Mouse (Mus musculus) cerebellum, adult 2 months (tissue): ENCODE results near the gene Hrh1. TPM values are rescaled to one million over a fixed set of nuclear protein-coding genes. Genes with fewer than 3 reads are reported as not detected.

Experiments
- DNase-seq, 2 experiments: peaks; one replicate each; pipeline ENCODE4 v3.0.0; 2021
- H3K27ac ChIP-seq: fragments of 200-500 bp; 2 replicates; pipeline ENCODE4 v1.5.1; 2012; ENCODE audit warnings: low read length, control low read depth, inconsistent platforms; ENCODE audit not compliant: insufficient read depth
- H3K27me3 ChIP-seq: fragments of 200-500 bp; 2 replicates; pipeline ENCODE4 v1.6.1; 2012; ENCODE audit warnings: inconsistent platforms, mild to moderate bottlenecking, low read length, moderate library complexity; ENCODE audit not compliant: control insufficient read depth, insufficient read depth
- H3K4me1 ChIP-seq: fragments of 200-500 bp; 2 replicates; pipeline ENCODE4 v1.6.1; 2011; ENCODE audit warnings: low read length; ENCODE audit not compliant: control insufficient read depth, insufficient read depth
- H3K4me3 ChIP-seq: fragments of 200-500 bp; replicated peaks from 2 replicates; pipeline ENCODE3; 2011; ENCODE audit warnings: mild to moderate bottlenecking, low read depth, low read length, control low read depth; ENCODE audit not compliant: insufficient read depth
- CTCF ChIP-seq: fragments of 200-500 bp; IDR thresholded peaks from 2 replicates; pipeline ENCODE4 v1.5.1; 2011; ENCODE audit warnings: low read depth, mild to moderate bottlenecking, control low read depth, low read length, moderate library complexity, borderline replicate concordance; ENCODE audit not compliant: insufficient read depth
- POLR2A ChIP-seq: fragments of 200-500 bp; IDR thresholded peaks from 2 replicates; pipeline ENCODE4 v1.6.1; 2011; ENCODE audit warnings: low read length, control low read depth, borderline replicate concordance; ENCODE audit not compliant: insufficient read depth
- WGBS: fragments of 180-500 bp; shearing (Covaris S2); methylation state at CpG from one replicate; pipeline ENCODE4 v1.1.7; 2018; 5-methylcytosine and 5-hydroxymethylcytosine counted together
- polyA plus RNA-seq: library from polyadenylated mRNA; depleted of rRNA; stranded (reverse); fragments of >200 nt; gene quantifications from 2 replicates; pipeline ENCODE4 v1.2.3, GENCODE M21; 2012

Hrh1 gene
- polyA plus RNA-seq, 1 experiment: 8.1 TPM

DNA sequence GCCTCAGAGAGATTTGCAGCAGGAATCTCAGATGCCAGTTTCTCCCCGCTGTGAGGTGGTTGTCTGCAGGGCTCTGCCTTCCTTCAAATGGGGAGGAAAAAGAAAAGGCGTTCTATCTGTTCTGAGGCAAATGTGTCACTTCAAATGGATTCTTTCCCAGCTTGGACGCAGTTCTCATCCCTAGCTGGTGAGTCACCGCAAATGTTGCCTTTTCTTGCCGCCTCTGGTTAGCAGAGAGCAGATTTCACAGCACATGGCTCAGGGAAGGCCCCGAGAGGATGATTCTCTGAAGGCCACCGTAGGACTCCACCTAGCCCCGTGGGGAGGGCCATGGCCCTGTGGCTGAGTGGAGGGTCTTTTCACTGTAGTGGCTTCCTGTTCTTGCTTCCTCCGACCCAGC is 51.2 kb downstream of the Hrh1 start:
- TF ChIP-seq POLR2A: no peak
- no peak for TF ChIP-seq CTCF
- 62% methylated on average over 9 of the region's 9 CpGs for WGBS
- Histone ChIP-seq H3K27me3 (no peaks in the 10 kb centered on the region), H3K4me3 (no peak overlapping the region), H3K27ac (no peak overlapping the region), H3K4me1 (no peaks in the 10 kb centered on the region)
- no peak for DNase-seq

DNA sequence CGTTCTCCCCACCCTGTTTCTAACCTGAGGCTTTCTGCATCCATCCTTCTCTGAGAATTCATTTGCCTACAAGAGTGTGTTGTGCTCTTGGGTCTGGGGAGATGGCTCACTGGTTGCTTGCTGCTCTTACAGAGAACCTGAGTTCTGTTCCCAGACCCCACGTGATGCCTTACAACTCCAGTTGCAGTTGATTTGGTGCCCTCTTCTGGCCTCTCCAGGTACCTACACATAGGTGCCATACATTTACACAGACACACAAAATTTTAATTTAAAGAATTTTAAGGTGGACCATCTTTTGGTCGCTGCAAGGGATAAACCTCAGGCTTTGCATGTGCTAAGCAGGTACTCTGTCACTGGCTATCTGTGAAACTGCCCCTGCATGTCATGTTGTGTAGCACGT is 57.5 kb downstream of the Hrh1 start:
- H3K4me1 ChIP-seq: no peaks in the 10 kb centered on the region
- TF ChIP-seq CTCF (no peak), POLR2A (no peak)
- H3K4me3 ChIP-seq: no peak overlapping the region
- 95% methylated on average over 4 of the region's 4 CpGs for WGBS
- no peak for DNase-seq
- H3K27ac ChIP-seq: no peak overlapping the region
- no peaks in the 10 kb centered on the region for H3K27me3 ChIP-seq

DNA sequence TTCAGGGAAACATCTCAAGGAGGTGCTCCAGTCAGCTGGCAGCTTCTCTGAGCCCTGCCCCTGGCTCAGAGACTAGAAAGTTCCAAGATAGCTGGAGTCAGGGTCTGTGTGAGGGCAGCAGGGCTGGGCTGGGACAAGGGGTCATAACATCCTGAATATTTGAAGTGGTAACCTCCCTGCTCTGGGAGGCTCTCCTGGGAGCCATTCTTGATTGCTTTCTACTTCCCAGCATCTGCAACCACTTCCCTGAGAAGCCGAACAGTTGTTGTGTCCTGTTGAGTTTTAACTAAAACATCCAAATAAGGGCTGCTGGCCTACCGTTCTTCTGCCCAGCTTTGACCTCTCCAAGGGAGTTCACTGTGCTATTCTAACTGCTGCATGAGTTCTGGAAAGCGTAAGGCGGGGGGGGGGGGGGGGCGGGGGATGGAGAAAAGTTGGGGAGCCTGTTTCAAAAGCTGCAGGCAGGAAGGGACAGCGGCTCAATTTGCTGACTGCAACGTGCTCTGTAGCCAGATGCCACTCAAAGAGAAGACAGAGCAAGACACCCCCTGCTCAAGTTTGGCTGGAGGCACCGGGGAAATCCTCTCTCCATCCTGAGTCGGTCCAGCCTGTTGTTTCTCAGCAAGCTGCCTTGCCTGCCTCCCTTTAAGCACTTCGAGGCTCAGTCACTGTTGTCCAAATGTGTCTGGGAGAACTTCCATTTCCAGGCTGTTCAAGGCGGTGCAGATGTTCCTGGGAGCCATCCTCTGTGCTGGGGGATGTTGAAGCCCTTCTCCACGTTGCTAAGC is 58.7 kb downstream of the Hrh1 start:
- no peaks in the 10 kb centered on the region for H3K4me1 ChIP-seq
- TF ChIP-seq POLR2A: no peak
- no peak for TF ChIP-seq CTCF
- WGBS: 48% methylated on average over 12 of the region's 12 CpGs
- no peak overlapping the region for H3K27ac ChIP-seq
- DNase-seq: no peak
- H3K4me3 ChIP-seq: no peak overlapping the region
- no peaks in the 10 kb centered on the region for H3K27me3 ChIP-seq

DNA sequence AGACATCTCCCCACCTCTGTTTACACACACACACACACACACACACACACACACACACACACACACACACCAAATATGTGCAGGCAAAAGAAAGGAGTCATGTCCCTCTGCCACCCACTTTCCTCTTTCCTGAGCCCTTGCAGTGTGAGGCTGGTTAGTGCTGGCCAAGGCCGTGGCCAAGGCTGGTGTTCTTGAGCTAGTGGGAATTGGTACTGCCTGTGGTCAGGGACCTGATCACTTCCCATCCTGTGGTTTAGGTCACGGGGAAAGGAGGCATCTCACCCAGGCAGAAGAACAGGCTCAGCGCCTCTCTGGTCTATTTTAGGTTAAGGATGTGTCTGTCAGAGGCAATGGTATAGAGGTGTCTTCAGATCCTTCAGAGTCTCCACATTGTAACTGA is 59.6 kb downstream of the Hrh1 start:
- 94% methylated on average over 3 of the region's 3 CpGs for WGBS
- H3K27me3 ChIP-seq: no peaks in the 10 kb centered on the region
- no peak for TF ChIP-seq CTCF
- no peak for TF ChIP-seq POLR2A
- no peak for DNase-seq
- H3K4me1 ChIP-seq: no peaks in the 10 kb centered on the region
- H3K27ac ChIP-seq: no peak overlapping the region
- no peak overlapping the region for H3K4me3 ChIP-seq

DNA sequence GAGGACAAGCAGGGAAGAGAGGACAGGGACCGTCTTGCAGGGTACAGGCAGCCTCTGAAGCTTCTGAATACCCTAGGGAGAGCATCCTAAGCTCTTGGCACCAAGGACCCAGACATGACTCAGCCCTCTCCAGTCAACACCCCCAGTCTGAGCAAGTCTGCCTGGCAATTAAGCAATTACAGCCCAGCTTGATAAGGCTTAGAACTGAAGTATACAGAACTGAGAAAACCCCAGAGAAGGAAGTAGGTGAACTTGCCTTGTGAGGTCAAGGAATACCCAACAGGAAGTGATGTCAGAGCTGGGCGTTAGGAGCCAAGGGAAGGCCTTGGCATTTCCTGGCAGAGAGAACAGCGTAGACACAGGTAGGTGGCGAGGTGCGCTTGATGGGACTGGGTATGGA is 60.5 kb downstream of the Hrh1 start:
- no peak overlapping the region for H3K4me3 ChIP-seq
- H3K4me1 ChIP-seq: no peaks in the 10 kb centered on the region
- DNase-seq: no peak
- TF ChIP-seq POLR2A (no peak), CTCF (no peak)
- no peak overlapping the region for H3K27ac ChIP-seq
- 82% methylated on average over 5 of the region's 5 CpGs for WGBS
- H3K27me3 ChIP-seq: no peaks in the 10 kb centered on the region

DNA sequence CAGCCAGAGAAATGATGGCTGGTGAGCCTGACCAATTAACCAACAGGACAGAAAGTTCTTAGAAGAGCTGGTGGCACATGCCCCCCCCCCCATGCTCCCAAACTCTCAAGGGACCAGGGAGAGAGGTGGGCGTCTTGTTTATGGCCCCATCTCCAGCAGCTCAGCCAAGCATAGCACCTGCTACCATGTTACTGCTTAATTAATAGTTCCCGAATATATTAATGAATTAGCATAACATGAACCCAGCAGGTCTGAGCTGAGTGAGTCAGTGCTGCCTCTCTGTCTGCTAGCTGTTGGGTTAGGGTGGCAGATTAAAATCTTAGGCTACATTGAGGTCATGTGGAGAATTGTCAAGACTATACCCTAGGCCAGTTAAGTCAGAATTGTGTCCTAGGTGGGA is 62.2 kb downstream of the Hrh1 start:
- no peak for DNase-seq
- no peak overlapping the region for H3K4me3 ChIP-seq
- no peak overlapping the region for H3K27ac ChIP-seq
- TF ChIP-seq CTCF (no peak), POLR2A (no peak)
- WGBS: 27% methylated on average over 2 of the region's 2 CpGs
- no peaks in the 10 kb centered on the region for H3K27me3 ChIP-seq
- no peaks in the 10 kb centered on the region for H3K4me1 ChIP-seq

DNA sequence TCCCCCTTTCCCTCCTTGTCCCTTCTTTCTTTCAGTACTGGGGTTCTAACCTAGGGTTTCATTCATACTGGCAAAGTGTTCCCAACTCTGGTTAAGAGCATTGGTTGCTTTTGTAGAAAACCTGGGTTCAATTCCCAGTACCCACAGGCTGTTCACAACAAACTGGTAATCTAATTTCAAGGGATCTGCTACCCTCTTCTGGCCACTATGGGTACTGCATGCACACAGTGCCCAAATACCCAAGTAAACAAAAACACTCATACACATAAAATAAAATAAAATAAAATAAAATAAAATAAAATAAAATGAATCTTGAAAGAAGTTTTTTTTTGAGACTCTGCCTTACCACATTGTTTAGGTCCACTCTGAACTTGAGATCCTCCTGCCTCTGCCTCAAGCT is 63.8 kb downstream of the Hrh1 start:
- DNase-seq: no peak
- Histone ChIP-seq H3K27ac (no peak overlapping the region), H3K27me3 (no peaks in the 10 kb centered on the region), H3K4me1 (no peaks in the 10 kb centered on the region), H3K4me3 (no peak overlapping the region)
- no peak for TF ChIP-seq POLR2A
- TF ChIP-seq CTCF: no peak

DNA sequence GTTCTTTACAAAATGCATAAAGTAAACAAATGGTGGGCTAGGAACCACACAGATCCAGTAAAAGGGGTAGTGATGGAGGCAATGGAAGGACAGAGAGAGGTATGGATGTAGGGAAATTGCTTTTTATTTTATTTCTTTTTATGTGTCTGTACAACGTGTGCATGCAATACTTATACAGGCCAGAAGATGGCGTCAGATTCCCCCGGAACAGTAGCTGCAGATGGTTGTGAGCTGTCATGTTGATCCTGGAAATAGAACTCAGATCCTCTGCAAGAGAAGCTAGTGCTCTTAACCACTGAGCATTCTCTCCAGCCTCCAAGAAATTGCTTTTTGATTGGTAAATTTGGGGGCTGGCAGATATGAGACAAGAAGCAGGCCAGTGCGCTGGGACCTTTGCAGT is 65.0 kb downstream of the Hrh1 start:
- no peaks in the 10 kb centered on the region for H3K27me3 ChIP-seq
- H3K4me1 ChIP-seq: no peaks in the 10 kb centered on the region
- 27% methylated on average over 4 of the region's 4 CpGs for WGBS
- no peak overlapping the region for H3K27ac ChIP-seq
- DNase-seq: no peak
- H3K4me3 ChIP-seq: no peak overlapping the region
- peak; percentile 46; the same call in 1 of the 2 replicates for TF ChIP-seq CTCF
- no peak for TF ChIP-seq POLR2A

DNA sequence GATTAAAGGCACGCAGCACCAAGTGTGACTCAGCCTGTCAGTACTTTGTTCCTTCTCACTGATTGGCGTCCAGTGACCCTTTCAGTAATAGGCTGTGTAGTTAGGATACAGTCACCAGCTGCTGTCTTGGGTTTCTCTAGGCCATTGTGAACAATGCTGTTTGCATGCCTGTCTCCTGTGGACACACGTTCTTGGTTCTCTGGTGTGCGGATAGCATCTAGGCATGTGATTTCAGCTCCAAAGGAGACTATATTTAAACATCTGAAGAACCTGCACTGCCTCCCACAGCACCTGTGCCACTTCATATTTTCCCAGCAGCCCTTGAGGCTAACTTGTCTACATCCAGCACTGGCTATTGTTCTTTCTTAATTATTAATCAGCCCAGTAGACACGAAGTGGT is 75.8 kb downstream of the Hrh1 start:
- no peak overlapping the region for H3K4me3 ChIP-seq
- H3K27ac ChIP-seq: no peak overlapping the region
- H3K4me1 ChIP-seq: no peaks in the 10 kb centered on the region
- H3K27me3 ChIP-seq: no peaks in the 10 kb centered on the region
- WGBS: 74% methylated on average over 5 of the region's 5 CpGs
- no peak for TF ChIP-seq POLR2A
- TF ChIP-seq CTCF: no peak
- no peak for DNase-seq
